Mouse (Mus musculus) T-cell, adult 66 days (primary cell): ENCODE measurements around the gene Svs2. TPM values are rescaled to one million over a fixed set of nuclear protein-coding genes. Genes with fewer than 3 reads are reported as not detected.

Experiments
- total RNA-seq, 2 experiments: library from RNA; stranded (reverse); gene quantifications; 3 replicates in 1 of 2; 4 replicates in 1 of 2; pipeline ENCODE4 v1.2.4; 2023

Svs2 gene
- not detected for total RNA-seq

DNA sequence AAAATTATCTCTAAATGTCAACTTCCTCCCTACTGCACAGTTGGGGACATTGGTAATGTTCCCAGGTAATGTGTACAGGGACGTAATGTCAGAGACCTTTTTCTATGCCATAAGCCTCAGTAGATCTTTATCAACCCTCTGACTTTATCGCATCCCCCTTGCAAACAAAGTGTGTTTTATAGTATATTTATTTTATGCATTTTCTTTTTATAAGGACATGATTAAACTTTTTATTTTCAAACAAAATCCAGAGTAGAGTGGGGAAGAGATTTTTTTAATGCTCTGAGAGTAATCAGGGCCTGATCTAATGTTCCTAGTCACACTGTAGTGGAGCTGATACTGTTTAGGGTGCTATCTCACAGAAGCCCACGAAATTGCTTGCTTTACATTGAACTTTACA is at the start of gene Svs2:
Gene Svs2 (minus strand): TSS at position 101 of the 400 bp plus-strand sequence.

DNA sequence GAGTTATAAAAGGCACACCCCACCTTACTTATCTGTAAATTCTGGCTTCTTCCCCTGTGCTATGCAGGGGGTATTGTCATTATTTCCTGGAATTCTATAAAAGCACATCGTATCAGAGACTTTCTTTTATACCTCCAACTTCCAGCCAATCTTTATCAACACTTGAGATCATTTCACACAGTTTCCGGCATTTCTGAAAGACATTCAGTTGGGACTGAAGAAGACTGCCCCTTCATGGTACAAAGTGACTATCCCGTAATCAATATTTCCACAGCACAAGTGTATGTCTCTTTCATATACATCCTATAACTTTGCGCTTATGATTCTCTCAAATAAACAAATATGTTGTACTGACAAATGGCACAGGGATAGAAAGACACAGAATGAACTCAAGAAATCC is 40.1 kb upstream of the Svs2 start, which contains the start of gene Svs4:
Gene Svs4 (minus strand): TSS at position 101 of the 400 bp plus-strand sequence.

DNA sequence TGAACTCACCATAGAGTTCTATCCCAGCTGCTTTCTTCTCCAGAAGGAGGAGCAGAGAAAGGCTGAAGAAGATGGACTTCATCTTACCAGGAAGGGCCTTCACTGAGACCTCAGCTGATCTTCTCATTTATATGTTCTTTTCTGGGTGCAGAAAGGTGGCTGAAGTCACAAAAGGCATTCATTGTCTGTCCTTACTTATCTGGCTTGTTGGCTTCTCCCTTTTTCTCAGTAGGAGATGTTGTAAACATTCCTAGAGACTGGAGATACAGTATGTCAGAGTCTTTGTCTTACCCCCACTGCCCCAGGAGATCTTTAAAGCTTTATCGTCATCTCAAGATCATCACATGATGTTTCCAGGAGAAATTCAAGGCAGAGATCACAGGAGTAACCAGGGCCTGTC is 18.3 kb upstream of the Svs2 start, which contains the start of gene Svs3b:
Gene Svs3b (minus strand): TSS at position 101 of the 400 bp plus-strand sequence.

DNA sequence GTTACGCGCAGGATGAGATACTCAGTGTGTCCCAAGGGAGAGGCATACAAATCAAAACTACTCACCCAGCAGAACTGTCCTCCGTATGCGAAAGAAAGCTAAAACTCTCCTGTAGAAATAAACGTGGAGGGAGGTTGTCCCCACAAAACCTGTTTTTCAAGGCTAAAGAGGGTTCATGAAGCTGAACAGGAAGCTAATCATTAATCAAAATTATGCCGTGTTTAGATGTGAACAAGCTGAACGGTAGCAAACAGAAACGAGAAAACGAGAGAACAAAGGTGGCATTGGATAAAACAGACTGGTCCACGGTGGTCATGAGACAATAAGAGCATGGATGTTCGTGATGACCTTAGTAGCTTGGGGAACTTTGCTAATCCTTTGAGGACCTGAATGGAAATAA is 16.7 kb downstream of the Svs2 start, which contains the start of gene Wfdc15b:
Gene Wfdc15b (minus strand): TSS at position 139 of the 400 bp plus-strand sequence.

DNA sequence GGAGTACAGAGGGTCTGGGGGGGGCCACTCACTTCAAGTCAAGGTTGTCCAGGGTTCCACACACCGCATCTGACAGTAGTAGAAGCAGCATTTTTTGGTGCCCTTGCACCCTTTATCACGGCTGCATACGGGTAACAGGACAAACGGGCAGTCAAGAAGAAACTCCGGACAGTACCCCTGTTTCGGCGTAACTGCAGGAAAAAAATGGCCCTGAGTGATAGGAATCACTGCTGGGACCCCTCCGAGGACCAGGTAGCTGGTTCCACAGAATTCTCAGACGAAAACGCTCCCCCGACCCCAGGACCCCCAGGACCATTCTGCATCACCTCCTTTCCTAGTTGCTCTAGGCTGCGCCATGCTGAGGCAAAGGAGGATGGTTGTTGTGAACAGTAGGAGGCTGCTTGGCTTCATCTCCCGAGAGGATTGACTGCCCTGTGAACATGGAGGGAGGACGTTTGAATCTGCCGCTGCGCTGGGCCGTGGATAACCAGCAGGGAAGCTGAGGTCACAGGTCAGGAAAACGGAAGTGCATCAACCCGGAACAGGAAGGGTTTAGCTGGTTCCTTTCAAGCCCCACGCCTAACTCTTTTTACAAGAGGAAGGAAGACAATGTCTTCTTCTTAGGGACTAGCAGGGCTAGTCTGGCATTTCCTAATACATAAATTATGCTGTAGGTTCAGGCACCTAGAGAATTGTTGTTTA is 38.5 kb downstream of the Svs2 start, which contains the start of gene Wfdc15a:
Gene Wfdc15a (minus strand): TSS at position 505 of the 702 bp plus-strand sequence.

DNA sequence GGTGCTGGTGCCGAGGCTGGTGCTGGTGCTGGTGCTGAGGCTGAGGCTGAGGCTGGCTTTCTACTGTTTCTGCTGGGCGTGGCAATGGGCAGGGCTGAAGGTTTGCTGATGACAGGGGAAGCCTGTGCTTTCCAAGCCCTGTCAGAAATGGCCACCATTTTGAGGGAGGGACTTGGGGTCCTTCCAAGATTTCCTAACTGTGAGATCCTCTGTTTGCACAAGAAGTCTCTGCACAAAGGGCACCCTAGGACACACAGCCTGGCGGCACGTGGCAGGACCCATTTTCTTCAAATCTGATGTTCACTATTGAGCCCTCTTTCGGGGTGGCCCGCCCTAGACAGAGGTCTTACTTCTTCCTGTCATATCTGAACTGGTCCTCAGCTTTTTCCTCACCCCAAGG is 47.7 kb downstream of the Svs2 start, which contains the start of gene Wfdc12:
Gene Wfdc12 (minus strand): TSS at position 33 of the 400 bp plus-strand sequence.

Other genes starting within 250 kb of the Svs2 start
- 100 to 1,000 TPM; 130 to 135 TPM for gene Ywhab, start 243.5 kb downstream of the Svs2 start, total RNA-seq
- 10 to 100 TPM in 1 of 2 experiments, 1 to 10 TPM in 1; 5.3 to 11.1 TPM for gene Pabpc1l, start 213.0 kb downstream of the Svs2 start, total RNA-seq
- gene Stk4, start 168.1 kb downstream of the Svs2 start, total RNA-seq, result 100 to 1,000 TPM; 323 to 326 TPM
- gene Tomm34, start 167.3 kb downstream of the Svs2 start, total RNA-seq, result 10 to 100 TPM; 75.3 to 84.3 TPM
- not detected for gene Kcns1, start 67.4 kb downstream of the Svs2 start, total RNA-seq
- gene Wfdc5, start 55.7 kb downstream of the Svs2 start, total RNA-seq, result not detected
- not detected for gene Wfdc12, start 47.9 kb downstream of the Svs2 start, total RNA-seq
- gene Wfdc15a, start 38.3 kb downstream of the Svs2 start, total RNA-seq, result not detected
- not detected for gene Wfdc15b, start 16.8 kb downstream of the Svs2 start, total RNA-seq
- gene Svs3b, start 18.2 kb upstream of the Svs2 start, total RNA-seq, result not detected
- not detected for gene Svs4, start 40.0 kb upstream of the Svs2 start, total RNA-seq
- gene Svs3a, start 50.8 kb upstream of the Svs2 start, total RNA-seq, result not detected
- not detected for gene Svs6, start 78.3 kb upstream of the Svs2 start, total RNA-seq
- gene Svs5, start 94.3 kb upstream of the Svs2 start, total RNA-seq, result not detected
- gene Slpi, start 150.6 kb upstream of the Svs2 start, total RNA-seq, result 1 to 10 TPM; 6.9 to 9.3 TPM
- gene Rbpjl, start 164.7 kb upstream of the Svs2 start, total RNA-seq, result not detected
- not detected for gene Matn4, start 166.7 kb upstream of the Svs2 start, total RNA-seq
- 1 to 10 TPM; 3.3 to 3.8 TPM for gene Sdc4, start 205.4 kb upstream of the Svs2 start, total RNA-seq
- gene Sys1, start 218.5 kb upstream of the Svs2 start, total RNA-seq, result 10 to 100 TPM; 54.0 to 59.5 TPM
- not detected for gene Gm20458, start 222.5 kb upstream of the Svs2 start, total RNA-seq
- not detected for gene Trp53tg5, start 235.3 kb upstream of the Svs2 start, total RNA-seq
- 10 to 100 TPM in 1 of 2 experiments, 1 to 10 TPM in 1; 9.3 to 13.0 TPM for gene Dbndd2, start 247.6 kb upstream of the Svs2 start, total RNA-seq